ENCODE assay signal across 23 mouse cellular contexts in genomic region chr4:59639163-59639562, GRCm38 (mm10). TPM values are rescaled to one million over a fixed set of nuclear protein-coding genes. Genes with fewer than 3 reads are reported as not detected.
DNase-seq lines count a peak whose midpoint lies in the region; ATAC-seq and TF ChIP-seq lines count a peak whose summit lies in the region.
"Had no signal": no experiment of that assay in that cellular context is flagged by ENCODE, and none has a peak within 500 bp of the region (broad histone marks: within the 10 kb centered on the region; RNA-seq: fewer than 3 reads in every experiment).

No protein-coding gene starts in this region.

- intact Hi-C loops in heart, adult 2 months (cut with DNase I) = no loop called here

- no peak for TF ChIP-seq POLR2A in heart, adult 2 months (IDR thresholded peaks at IDR 0.05; ENCODE audit: insufficient read depth, low read depth, low read length)
- no peak for TF ChIP-seq POLR2A in kidney, adult 2 months (IDR thresholded peaks at IDR 0.05; ENCODE audit: low read depth, low read length)

- peaks cover 2% of the 10 kb centered on the region for H3K4me1 ChIP-seq in heart, adult 2 months (ENCODE audit: control insufficient read depth, insufficient read depth, low read length)
- H3K4me1 ChIP-seq in heart, embryonic 15.5 days (replicated peaks) = peaks cover 33% of the 10 kb centered on the region
- H3K4me1 ChIP-seq in kidney, adult 2 months (ENCODE audit: control insufficient read depth, insufficient read depth, low read length) = peaks cover 20% of the 10 kb centered on the region
- peaks cover 36% of the 10 kb centered on the region for H3K4me1 ChIP-seq in lung, embryonic 15.5 days

- TF ChIP-seq EP300 in heart, adult 2 months (IDR thresholded peaks at IDR 0.05; ENCODE audit: insufficient read depth, low read depth, low read length) = no peak

- H3K36me3 ChIP-seq in heart, adult 2 months (ENCODE audit: control insufficient read depth, insufficient read depth, low read length) = no peaks in the 10 kb centered on the region
- no peaks in the 10 kb centered on the region for H3K36me3 ChIP-seq in heart, embryonic 15.5 days
- H3K36me3 ChIP-seq in kidney, adult 2 months (ENCODE audit: control insufficient read depth, insufficient read depth, low read length) = no peaks in the 10 kb centered on the region
- no peaks in the 10 kb centered on the region for H3K36me3 ChIP-seq in lung, embryonic 15.5 days
- H3K36me3 ChIP-seq: forebrain, embryonic 10.5 days; limb, embryonic 13.5 days had no signal

- H3K4me2 ChIP-seq in heart, embryonic 15.5 days = no peak overlapping the region
- H3K4me2 ChIP-seq in lung, embryonic 15.5 days = no peak overlapping the region
- H3K4me2 ChIP-seq: limb, embryonic 13.5 days had no signal

- H3K27me3 ChIP-seq in heart, adult 2 months (ENCODE audit: control insufficient read depth, insufficient read depth, low read length) = no peaks in the 10 kb centered on the region
- no peaks in the 10 kb centered on the region for H3K27me3 ChIP-seq in heart, embryonic 15.5 days
- H3K27me3 ChIP-seq in kidney, adult 2 months (replicated peaks; ENCODE audit: control insufficient read depth, insufficient read depth, low read length) = no peaks in the 10 kb centered on the region
- no peaks in the 10 kb centered on the region for H3K27me3 ChIP-seq in lung, embryonic 15.5 days
- H3K27me3 ChIP-seq: limb, embryonic 13.5 days had no signal

- no peak overlapping the region for H3K9ac ChIP-seq in heart, adult 2 months (ENCODE audit: low read depth, low read length)
- peak overlapping the region; percentile 21; the same call in 1 of the 2 replicates for H3K9ac ChIP-seq in heart, embryonic 15.5 days
- H3K9ac ChIP-seq in lung, embryonic 15.5 days = no peak overlapping the region
- H3K9ac ChIP-seq: limb, embryonic 13.5 days had no signal

- H3K4me3 ChIP-seq in heart, adult 2 months = no peak overlapping the region
- no peak overlapping the region for H3K4me3 ChIP-seq in heart, embryonic 15.5 days
- no peak overlapping the region for H3K4me3 ChIP-seq in kidney, adult 2 months (ENCODE audit: insufficient read depth, low read depth, low read length)
- H3K4me3 ChIP-seq in lung, embryonic 15.5 days = no peak overlapping the region
- H3K4me3 ChIP-seq: forebrain, embryonic 10.5 days; limb, embryonic 13.5 days had no signal

- TF ChIP-seq CTCF in heart, adult 2 months (IDR thresholded peaks at IDR 0.05) = no peak
- TF ChIP-seq CTCF in kidney, adult 2 months (conservative IDR thresholded peaks at IDR 0.05; ENCODE audit: insufficient read depth, insufficient read length, low read depth, low read length) = no peak

- peak; percentile 66 for DNase-seq in heart, adult 11 months
- DNase-seq in heart, adult 2 months = no peak
- DNase-seq in heart, postnatal 4 days = no peak
- DNase-seq in kidney, adult 2 months = no peak
- DNase-seq in kidney, postnatal 14 days = no peak
- DNase-seq in lung, postnatal 4 days = no peak
- DNase-seq: adrenal gland, postnatal 10 days; cerebellum, adult 18-20 months; cerebellum, postnatal 14 days; gastrocnemius, postnatal 10 days; kidney, adult 9 months; kidney, postnatal 4 days; lung, adult 2 months; lung, postnatal 36 days; midbrain, embryonic 14.5 days; thymus, adult 18-20 months; thymus, postnatal 36 days had no signal

- H3K79me2 ChIP-seq in heart, adult 2 months (replicated peaks; ENCODE audit: control insufficient read depth, insufficient read depth, low read length) = peaks cover 1% of the 10 kb centered on the region; the same call in 1 of the 2 replicates

- H3K9me3 ChIP-seq in heart, embryonic 15.5 days (replicated peaks) = no peaks in the 10 kb centered on the region
- H3K9me3 ChIP-seq in lung, embryonic 15.5 days = no peaks in the 10 kb centered on the region
- H3K9me3 ChIP-seq: forebrain, embryonic 10.5 days; limb, embryonic 13.5 days had no signal

- ATAC-seq in heart, embryonic 15.5 days (replicated peaks; ENCODE audit: insufficient number of reproducible peaks, insufficient read depth, low FRiP score, low read depth) = no peak
- no peak for ATAC-seq in lung, embryonic 15.5 days (ENCODE audit: borderline replicate concordance, extremely low read depth, low FRiP score, low TSS enrichment)
- ATAC-seq: activated CD4-positive, CD25-positive, alpha-beta regulatory T cell, adult 4 months; forebrain, embryonic 16.5 days had no signal

- no peak overlapping the region for H3K27ac ChIP-seq in heart, adult 2 months
- H3K27ac ChIP-seq in heart, embryonic 15.5 days = peak overlapping the region; percentile 71
- 0 out of 2 replicates have a peak overlapping the region, but pooled peaks have one; percentile 30 for H3K27ac ChIP-seq in kidney, adult 2 months (ENCODE audit: insufficient read depth, low read depth, low read length)
- H3K27ac ChIP-seq in lung, embryonic 15.5 days = peak overlapping the region; percentile 47
- H3K27ac ChIP-seq: forebrain, embryonic 10.5 days; limb, embryonic 13.5 days had no signal

RNA-seq across cellular contexts. Expression of gene E130308A19Rik, which starts 13.2 kb away (rescaled TPM):
- 1 to 10 TPM; 6.5 to 7.2 TPM for total RNA-seq in heart, adult 2 months (2021)
- polyA plus RNA-seq in heart, adult 2 months (2012; rRNA removed) = 3.8 and 5.6 TPM in 2 replicates
- polyA plus RNA-seq in heart, embryonic 15.5 days (2015; fragmentation: Nextera tagmentation; extraction: Ambion mirVana) = 17.3 and 24.2 TPM in 2 replicates
- total RNA-seq in heart, postnatal 4 days (2021) = 10 to 100 TPM; 18.3 to 19.2 TPM
- 9.6 and 10.8 TPM in 2 replicates for polyA plus RNA-seq in kidney, adult 2 months (2012; rRNA removed)
- 25.0 and 25.1 TPM in 2 replicates for polyA plus RNA-seq in lung, embryonic 15.5 days (2015; fragmentation: Nextera tagmentation; extraction: Ambion mirVana)

RNA-seq across cellular contexts. Expression of gene Hsdl2, which starts 57.8 kb away (rescaled TPM):
- 100 to 1,000 TPM; 211 to 225 TPM for total RNA-seq in heart, adult 2 months (2021)
- polyA plus RNA-seq in heart, adult 2 months (2012; rRNA removed) = 84.0 and 186 TPM in 2 replicates
- polyA plus RNA-seq in heart, embryonic 15.5 days (2015; fragmentation: Nextera tagmentation; extraction: Ambion mirVana) = 59.5 and 70.1 TPM in 2 replicates
- total RNA-seq in heart, postnatal 4 days (2021) = 100 to 1,000 TPM; 220 to 227 TPM
- polyA plus RNA-seq in kidney, adult 2 months (2012; rRNA removed) = 21.0 and 27.8 TPM in 2 replicates
- 20.7 and 22.8 TPM in 2 replicates for polyA plus RNA-seq in lung, embryonic 15.5 days (2015; fragmentation: Nextera tagmentation; extraction: Ambion mirVana)
